Mouse (Mus musculus) CD8-positive naive resting alpha-beta T cell, adult 2 months (primary cell): ENCODE data around the gene Xlr5b.
"Not testable (repeated sequence)": the region's sequence is repeated elsewhere in the genome, so short reads cannot be mapped to it uniquely, and the experiment has no call there.

Experiments
- DNase-seq, 2 experiments: peaks; one replicate each; pipeline ENCODE4 v3.0.0; 2022; ENCODE audit warnings: low read depth in 2 of 2, low spot score in 2 of 2

Gene Xlr5b

DNA sequence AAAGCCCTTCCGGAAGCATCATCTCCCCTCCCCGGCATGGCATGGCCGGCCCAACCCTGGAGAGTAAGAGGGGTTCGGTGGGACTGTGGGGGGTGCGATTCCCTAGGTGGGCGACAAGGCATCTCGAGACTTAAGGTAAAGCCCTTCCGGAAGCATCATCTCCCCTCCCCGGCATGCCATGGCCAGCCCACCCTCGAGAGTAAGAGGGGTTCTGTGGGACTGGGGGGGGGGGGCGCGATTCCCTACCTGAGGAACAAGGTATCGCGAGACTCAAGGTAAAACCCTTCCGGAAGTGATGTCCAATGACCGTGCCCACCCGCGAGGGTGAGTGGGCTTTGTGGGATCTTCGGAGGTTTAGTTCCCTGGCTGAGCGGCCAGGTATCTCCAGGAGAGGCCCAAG lies at the start of gene Xlr5b:
Gene Xlr5b (plus strand): TSS at position 301 of the 400 bp plus-strand sequence.
- DNase-seq = not testable (repeated sequence)

DNA sequence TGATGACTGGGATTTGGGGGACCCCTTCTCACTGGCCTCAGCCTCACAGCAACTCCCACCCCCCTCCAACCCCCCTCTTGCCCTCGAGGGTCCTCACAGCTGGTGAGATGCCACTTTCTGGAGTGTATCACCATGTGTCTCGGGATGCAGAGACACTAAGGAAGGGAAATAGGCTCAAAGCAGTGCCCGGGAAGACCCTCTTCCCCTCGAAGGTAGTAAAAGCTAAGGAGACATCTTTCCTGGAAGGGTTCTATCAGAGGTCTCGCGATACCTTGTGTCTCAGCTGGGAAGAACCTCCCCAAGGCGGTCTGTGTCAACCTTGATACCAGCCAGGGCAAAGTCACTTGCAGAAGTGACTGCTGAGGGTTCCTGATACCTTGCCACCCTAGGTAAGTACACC lies 31.8 kb upstream of the Xlr5b start, which contains the start of gene Gm14685:
Gene Gm14685 (plus strand): TSS at position 301 of the 400 bp plus-strand sequence.
- DNase-seq = not testable (repeated sequence)

DNA sequence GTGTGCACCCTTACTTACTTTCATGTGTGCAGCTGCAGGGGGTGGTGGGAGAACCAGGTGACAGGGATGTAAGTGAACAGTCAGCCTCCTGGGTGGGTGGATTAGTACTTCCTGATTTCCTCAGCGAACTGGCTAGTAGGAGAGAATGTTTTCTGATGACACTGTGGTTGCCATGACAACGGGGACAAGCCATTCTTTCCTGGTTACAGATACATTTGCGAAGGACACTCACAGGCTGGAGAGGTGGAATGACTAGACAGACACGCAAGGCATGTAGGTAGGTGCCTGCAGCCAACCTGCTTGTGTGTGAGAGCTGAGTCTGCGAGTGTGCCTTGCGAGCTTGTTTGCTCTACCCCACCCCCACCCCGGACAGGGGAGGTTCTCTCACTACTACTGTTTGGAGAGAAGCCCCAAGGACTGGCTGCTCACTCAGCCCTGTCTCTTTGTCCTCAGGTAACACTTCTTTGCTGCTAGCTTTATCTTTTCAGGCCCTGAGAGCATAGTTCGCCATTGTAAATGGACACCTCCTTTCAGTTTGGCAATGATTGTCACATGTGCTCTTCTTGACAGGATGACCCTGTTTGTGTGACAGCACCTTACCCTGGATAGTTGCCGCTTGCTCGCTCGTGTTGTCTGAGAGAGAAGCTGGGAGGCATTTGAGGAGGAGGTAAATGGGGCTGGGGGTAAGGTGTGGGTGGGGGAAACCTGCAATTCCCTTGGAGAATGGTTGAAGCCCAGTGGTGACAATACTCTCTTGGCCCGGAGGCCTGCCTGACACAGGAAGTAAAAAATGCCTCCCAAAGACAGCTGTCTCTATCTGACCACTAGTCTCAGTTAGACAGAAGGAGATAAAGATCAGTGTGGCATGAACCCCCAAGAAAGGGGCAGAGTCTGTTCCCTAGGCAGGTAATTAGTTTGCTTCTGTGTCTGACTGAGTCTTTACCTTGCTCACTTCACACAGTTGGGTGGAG lies 25.5 kb upstream of the Xlr5b start:
- not testable (repeated sequence) for DNase-seq

DNA sequence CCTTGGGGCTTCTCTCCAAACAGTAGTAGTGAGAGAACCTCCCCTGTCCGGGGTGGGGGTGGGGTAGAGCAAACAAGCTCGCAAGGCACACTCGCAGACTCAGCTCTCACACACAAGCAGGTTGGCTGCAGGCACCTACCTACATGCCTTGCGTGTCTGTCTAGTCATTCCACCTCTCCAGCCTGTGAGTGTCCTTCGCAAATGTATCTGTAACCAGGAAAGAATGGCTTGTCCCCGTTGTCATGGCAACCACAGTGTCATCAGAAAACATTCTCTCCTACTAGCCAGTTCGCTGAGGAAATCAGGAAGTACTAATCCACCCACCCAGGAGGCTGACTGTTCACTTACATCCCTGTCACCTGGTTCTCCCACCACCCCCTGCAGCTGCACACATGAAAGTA lies 5.4 kb upstream of the Xlr5b start:
- not testable (repeated sequence) for DNase-seq

DNA sequence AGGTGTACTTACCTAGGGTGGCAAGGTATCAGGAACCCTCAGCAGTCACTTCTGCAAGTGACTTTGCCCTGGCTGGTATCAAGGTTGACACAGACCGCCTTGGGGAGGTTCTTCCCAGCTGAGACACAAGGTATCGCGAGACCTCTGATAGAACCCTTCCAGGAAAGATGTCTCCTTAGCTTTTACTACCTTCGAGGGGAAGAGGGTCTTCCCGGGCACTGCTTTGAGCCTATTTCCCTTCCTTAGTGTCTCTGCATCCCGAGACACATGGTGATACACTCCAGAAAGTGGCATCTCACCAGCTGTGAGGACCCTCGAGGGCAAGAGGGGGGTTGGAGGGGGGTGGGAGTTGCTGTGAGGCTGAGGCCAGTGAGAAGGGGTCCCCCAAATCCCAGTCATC lies 754 bp downstream of the Xlr5b start, which contains the start of gene DXBay18:
Gene DXBay18 (minus strand): TSS at position 101 of the 400 bp plus-strand sequence.
- not testable (repeated sequence) for DNase-seq

DNA sequence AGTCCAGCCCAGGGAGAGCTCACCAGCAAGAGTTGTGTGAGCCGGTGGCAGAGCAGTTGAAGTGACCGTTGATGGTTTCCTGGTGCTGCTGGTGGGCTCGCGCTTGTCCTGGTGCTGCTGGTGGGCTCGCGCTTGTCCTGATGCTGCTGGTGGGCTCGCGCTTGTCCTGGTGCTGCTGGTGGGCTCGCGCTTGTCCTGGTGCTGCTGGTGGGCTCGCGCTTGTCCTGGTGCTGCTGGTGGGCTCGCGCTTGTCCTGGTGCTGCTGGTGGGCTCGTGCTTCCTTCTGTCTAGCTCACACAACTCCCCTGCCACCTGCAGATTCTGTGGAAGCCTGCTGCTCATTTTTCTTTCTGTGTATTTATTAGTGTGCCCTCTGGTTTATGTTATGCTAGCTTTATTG lies 28.3 kb downstream of the Xlr5b start, which contains the start of gene Spin2d:
Gene Spin2d (minus strand): TSS at position 101 of the 400 bp plus-strand sequence.
- not testable (repeated sequence) for DNase-seq

DNA sequence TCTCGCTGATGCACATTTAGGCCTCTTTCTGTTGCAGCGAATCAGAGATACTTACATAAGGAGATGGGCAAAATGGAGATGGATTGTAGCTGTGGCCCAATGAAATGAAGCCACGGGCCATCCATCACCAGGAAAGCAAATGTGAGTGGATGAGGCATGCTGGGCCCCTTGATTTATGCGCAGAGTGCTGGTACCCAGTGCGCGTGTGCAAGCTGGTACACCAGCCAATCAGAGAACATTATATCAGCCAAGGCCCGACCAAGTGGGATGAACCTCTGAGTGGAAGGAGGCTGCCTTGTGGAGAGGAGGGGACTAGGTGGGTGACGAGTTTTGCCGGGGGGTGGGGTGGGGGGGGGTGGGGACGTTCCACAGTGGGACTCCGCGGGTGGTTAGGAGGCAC lies 43.3 kb downstream of the Xlr5b start, which contains the start of gene Xlr3b:
Gene Xlr3b (plus strand): TSS at position 274 of the 400 bp plus-strand sequence.
- DNase-seq = peak in 1 of 2 experiments; percentile 3
